Mouse (Mus musculus): ENCODE measurements around the gene Chchd2. TPM values are rescaled to one million over a fixed set of nuclear protein-coding genes. Genes with fewer than 3 reads are reported as not detected.
A peak's percentile ranks its signal among the peaks of the same experiment; 100 is the strongest.

Gene Chchd2
- total RNA-seq, 2 experiments from 2014 or later = 57.6 to 111 TPM

DNA sequence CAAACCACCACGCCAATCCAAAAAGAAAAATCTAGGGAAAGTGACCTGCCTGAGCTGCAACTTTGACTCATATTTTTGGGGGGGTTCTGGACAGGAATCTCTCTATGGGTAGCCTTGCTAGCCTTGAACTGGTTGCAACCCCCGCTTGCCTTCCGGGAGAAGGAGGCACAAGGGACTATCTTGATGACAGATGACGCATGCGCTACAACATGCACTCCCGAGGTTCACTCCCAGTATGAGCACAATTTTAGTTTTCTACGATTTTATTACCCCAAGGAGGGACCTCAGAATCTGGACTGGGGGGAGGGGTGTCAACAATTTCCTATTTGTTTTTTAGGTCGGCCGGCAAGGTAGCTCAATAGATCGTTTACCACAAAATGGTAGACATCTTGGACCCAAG is 999 bp downstream of the Chchd2 start:
- ATAC-seq (replicated peaks; ENCODE audit: low FRiP score, poor library complexity, severe bottlenecking) = no peak

DNA sequence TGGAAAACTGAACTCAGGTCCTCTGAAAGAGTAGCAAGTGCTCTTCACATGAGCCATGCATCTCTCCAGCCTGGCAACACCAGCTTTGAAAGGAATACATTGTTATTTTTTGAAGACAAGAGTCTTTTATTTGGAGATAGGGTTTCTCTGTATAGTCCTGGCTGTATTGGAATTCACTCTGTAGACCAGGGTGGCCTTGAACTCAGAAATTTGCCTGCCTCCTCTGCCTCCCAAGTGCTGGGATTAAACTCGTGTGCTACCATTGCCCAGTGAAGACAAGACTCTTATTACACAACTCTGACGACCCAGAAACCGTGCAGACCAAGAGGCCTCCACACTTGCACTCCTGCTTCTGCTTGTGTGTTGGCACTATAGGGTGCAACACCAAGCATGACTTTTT is 7.4 kb downstream of the Chchd2 start:
- no peak for ATAC-seq (replicated peaks; ENCODE audit: low FRiP score, poor library complexity, severe bottlenecking)

- 0 out of 2 replicates have a peak, but pooled peaks have one; percentile 32 for ATAC-seq (replicated peaks; ENCODE audit: low FRiP score, poor library complexity, severe bottlenecking)
Measured at GRCm38 (mm10) chr5:129878946-129879345, 8.3 kb downstream of the Chchd2 start.

DNA sequence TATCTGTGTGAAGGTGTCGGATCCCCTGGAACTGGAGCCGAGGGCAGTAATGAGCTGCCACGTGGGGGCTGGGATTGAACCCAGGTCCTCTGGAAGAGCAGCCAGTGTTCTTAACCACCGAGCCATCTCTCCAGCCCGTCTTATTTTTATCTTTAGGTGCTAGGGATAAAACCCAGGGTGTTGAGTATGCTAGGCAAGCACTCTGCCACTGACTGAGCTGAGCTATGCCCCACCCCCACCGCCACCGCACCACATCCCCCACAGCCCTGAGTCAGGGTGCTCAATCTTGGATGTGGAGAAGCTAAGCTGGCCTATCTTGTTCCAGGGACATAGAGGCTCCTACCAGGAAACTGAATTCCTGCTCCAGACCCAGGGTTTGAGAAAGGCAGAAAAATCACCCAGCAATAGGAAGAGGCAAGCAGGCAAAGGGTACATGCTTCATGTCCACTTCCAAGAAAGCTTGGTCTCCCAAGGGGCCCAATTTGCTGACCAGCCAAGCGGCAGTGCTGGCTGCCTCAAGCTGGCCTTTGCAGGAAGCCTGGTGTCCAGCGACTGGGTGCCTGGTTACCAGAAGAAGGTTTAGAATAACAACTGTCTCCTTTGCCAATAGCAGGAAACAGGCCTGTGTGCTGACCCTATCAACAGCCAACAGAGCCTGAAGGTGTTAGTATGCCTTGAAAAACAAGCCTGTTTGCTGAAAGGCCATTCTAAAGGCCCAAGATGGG is 9.4 kb downstream of the Chchd2 start:
- ATAC-seq (replicated peaks; ENCODE audit: low FRiP score, poor library complexity, severe bottlenecking) = no peak

DNA sequence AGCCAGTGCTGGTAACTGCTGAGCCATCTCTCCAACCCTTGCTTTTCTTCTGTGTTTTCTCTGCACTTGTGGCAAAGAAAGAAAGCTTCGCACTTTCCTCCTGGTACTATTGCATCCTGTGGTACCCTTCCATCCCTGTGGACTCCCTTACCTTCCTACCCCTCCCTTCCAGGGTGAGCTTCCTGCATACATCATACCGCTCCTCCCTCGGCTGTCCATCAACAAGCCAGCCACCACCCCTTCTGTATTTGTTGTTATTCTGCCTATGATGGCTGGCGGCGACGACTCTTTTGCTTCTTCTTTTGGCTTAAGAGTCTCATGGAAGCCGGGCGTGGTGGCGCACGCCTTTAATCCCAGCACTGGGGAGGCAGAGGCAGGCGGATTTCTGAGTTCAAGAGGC is 12.2 kb downstream of the Chchd2 start:
- ATAC-seq (replicated peaks; ENCODE audit: low FRiP score, poor library complexity, severe bottlenecking) = no peak

DNA sequence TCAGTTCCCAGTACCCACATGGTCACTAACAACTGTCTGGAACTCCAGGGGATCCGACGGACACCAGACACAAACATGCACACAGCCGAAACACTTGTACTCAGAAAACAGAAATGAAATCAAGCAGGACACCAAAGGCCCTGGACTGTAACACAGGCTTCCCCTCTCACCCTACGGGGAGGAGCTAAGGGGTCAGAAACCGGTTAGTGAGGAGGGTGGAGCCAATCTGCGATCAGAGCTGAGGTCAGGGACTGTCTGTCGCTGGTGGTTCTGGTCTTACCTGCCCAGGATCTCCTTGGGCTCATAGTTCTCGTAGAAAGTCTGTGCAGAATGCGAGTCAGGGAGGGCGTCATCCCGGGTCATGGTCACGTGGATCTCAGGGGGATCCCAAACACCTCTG is 13.3 kb downstream of the Chchd2 start:
- ATAC-seq (replicated peaks; ENCODE audit: low FRiP score, poor library complexity, severe bottlenecking) = no peak

- no peak for ATAC-seq (replicated peaks; ENCODE audit: low FRiP score, poor library complexity, severe bottlenecking)
Measured at GRCm38 (mm10) chr5:129871238-129871637, 16.0 kb downstream of the Chchd2 start.

DNA sequence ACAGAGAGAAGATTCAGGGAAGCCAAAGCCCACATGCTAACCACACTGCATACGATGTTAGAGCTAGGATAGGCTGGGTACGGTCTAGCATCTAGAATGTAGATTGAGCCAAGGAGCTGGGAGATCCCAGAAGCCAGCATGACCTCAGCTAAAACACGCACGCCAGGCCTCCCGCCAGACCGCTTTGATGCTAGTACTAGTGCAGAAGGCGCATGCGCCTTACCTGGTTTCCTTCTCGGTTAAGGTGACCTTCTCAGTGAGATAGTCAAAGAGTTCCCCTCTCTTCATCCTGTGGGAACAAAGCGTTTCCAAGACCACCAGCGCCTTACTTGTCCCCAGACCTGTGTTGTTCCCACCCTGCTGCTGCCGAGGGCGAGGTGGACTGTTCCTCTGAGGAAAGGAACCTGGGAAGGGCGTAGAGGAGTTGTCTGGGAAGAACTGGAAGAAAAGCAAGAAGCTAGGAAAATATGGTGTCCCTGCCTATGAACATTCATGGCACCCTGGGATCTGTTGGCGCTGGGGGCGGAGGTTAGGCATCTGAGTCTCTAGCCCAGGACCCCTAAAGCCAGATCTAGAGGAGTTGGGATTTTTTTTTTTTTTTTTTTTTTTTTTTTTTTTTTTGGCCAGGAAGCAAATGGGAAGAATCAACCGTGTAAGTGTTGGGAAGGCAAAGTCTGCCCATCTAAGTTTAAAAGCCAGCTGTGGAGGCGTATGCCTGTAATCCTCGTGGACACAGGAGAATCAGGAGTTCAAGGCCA is 17.9 kb downstream of the Chchd2 start:
- no peak for ATAC-seq (replicated peaks; ENCODE audit: low FRiP score, poor library complexity, severe bottlenecking)

GRCm38 (mm10) chr5:129865841-129866240 is 21.4 kb downstream of the Chchd2 start:
- no peak for ATAC-seq (replicated peaks; ENCODE audit: low FRiP score, poor library complexity, severe bottlenecking)

- ATAC-seq (replicated peaks; ENCODE audit: low FRiP score, poor library complexity, severe bottlenecking) = 0 out of 2 replicates have a peak, but pooled peaks have one; percentile 39
Measured at GRCm38 (mm10) chr5:129864467-129864866, 22.8 kb downstream of the Chchd2 start.

GRCm38 (mm10) chr5:129862325-129862724 is 24.9 kb downstream of the Chchd2 start:
- no peak for ATAC-seq (replicated peaks; ENCODE audit: low FRiP score, poor library complexity, severe bottlenecking)

DNA sequence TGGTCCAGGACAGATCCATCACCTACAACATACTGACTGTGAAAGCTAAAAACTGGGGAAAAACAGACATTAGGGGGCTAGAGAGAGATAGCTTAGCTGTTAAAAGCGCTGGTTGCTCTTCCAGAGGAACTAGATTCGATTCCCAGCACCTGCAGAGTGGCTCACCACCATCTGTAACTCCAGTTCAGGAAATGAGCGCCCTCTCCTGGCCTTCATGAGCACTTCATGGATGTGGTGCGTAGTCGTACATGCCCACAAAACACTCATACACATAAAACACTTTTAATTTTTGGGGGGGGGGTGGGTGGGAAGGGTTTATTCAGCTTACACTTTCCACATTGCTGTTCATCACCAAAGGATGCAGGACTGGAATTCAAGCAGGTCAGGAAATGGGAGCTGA is 30.9 kb downstream of the Chchd2 start:
- no peak for ATAC-seq (replicated peaks; ENCODE audit: low FRiP score, poor library complexity, severe bottlenecking)

- ATAC-seq (replicated peaks; ENCODE audit: low FRiP score, poor library complexity, severe bottlenecking) = no peak
Measured at GRCm38 (mm10) chr5:129855163-129855562, 32.1 kb downstream of the Chchd2 start.

- ATAC-seq (replicated peaks; ENCODE audit: low FRiP score, poor library complexity, severe bottlenecking) = no peak
Measured at GRCm38 (mm10) chr5:129847558-129847820, 39.8 kb downstream of the Chchd2 start.

GRCm38 (mm10) chr5:129846752-129847557 is 40.3 kb downstream of the Chchd2 start, which contains the start of gene Sumf2:
Gene Sumf2 (plus strand): TSS chr5:129846986.
- ATAC-seq (replicated peaks; ENCODE audit: low FRiP score, poor library complexity, severe bottlenecking) = peak; percentile 100

GRCm38 (mm10) chr5:129844848-129845247 is 42.4 kb downstream of the Chchd2 start:
- no peak for ATAC-seq (replicated peaks; ENCODE audit: low FRiP score, poor library complexity, severe bottlenecking)

Other genes with a start within 250 kb of the Chchd2 start
- gene Zfp11, start 217.4 kb downstream of the Chchd2 start, total RNA-seq (2015; ENCODE audit: low replicate concordance) = 1.3 TPM in 1 of 2 replicates, not detected in the other
- 0.08 and 0.26 TPM in 2 replicates for gene Zfp11, start 217.4 kb downstream of the Chchd2 start, total RNA-seq (2017; ENCODE audit: low replicate concordance)
- gene Sept14, start 179.0 kb downstream of the Chchd2 start, total RNA-seq (2015; ENCODE audit: low replicate concordance) = not detected in 2 replicates
- gene Sept14, start 179.0 kb downstream of the Chchd2 start, total RNA-seq (2017; ENCODE audit: low replicate concordance) = not detected in 2 replicates
- 54.9 and 95.9 TPM in 2 replicates for gene Mrps17, start 172.0 kb downstream of the Chchd2 start, total RNA-seq (2015; ENCODE audit: low replicate concordance)
- gene Mrps17, start 172.0 kb downstream of the Chchd2 start, total RNA-seq (2017; ENCODE audit: low replicate concordance) = 31.1 and 45.7 TPM in 2 replicates
- 9.7 and 13.8 TPM in 2 replicates for gene Nipsnap2, start 162.4 kb downstream of the Chchd2 start, total RNA-seq (2015; ENCODE audit: low replicate concordance)
- 1.7 and 14.9 TPM in 2 replicates for gene Nipsnap2, start 162.4 kb downstream of the Chchd2 start, total RNA-seq (2017; ENCODE audit: low replicate concordance)
- gene Psph, start 100.0 kb downstream of the Chchd2 start, total RNA-seq (2015; ENCODE audit: low replicate concordance) = 18.0 and 24.7 TPM in 2 replicates
- gene Psph, start 100.0 kb downstream of the Chchd2 start, total RNA-seq (2017; ENCODE audit: low replicate concordance) = 1.9 and 16.4 TPM in 2 replicates
- gene Sumf2, start 40.5 kb downstream of the Chchd2 start, total RNA-seq (2015; ENCODE audit: low replicate concordance) = 1.8 and 14.7 TPM in 2 replicates
- 6.7 TPM in 1 of 2 replicates, not detected in the other for gene Sumf2, start 40.5 kb downstream of the Chchd2 start, total RNA-seq (2017; ENCODE audit: low replicate concordance)
- gene Zbed5, start 8.3 kb upstream of the Chchd2 start, total RNA-seq (2015; ENCODE audit: low replicate concordance) = 3.4 TPM in 1 of 2 replicates, not detected in the other
- 0.51 TPM in 1 of 2 replicates, not detected in the other for gene Zbed5, start 8.3 kb upstream of the Chchd2 start, total RNA-seq (2017; ENCODE audit: low replicate concordance)
- gene Phkg1, start 11.1 kb upstream of the Chchd2 start, total RNA-seq (2015; ENCODE audit: low replicate concordance) = not detected in 2 replicates
- gene Phkg1, start 11.1 kb upstream of the Chchd2 start, total RNA-seq (2017; ENCODE audit: low replicate concordance) = 0.61 TPM in 1 of 2 replicates, not detected in the other
- not detected in 2 replicates for gene Nupr1l, start 21.1 kb upstream of the Chchd2 start, total RNA-seq (2015; ENCODE audit: low replicate concordance)
- 0.64 TPM in 1 of 2 replicates, not detected in the other for gene Nupr1l, start 21.1 kb upstream of the Chchd2 start, total RNA-seq (2017; ENCODE audit: low replicate concordance)
- gene Vkorc1l1, start 54.5 kb upstream of the Chchd2 start, total RNA-seq (2015; ENCODE audit: low replicate concordance) = 54.4 and 69.6 TPM in 2 replicates
- gene Vkorc1l1, start 54.5 kb upstream of the Chchd2 start, total RNA-seq (2017; ENCODE audit: low replicate concordance) = 37.9 and 60.2 TPM in 2 replicates
- 24.9 and 27.2 TPM in 2 replicates for gene Gusb, start 115.6 kb upstream of the Chchd2 start, total RNA-seq (2015; ENCODE audit: low replicate concordance)
- 5.4 and 15.1 TPM in 2 replicates for gene Gusb, start 115.6 kb upstream of the Chchd2 start, total RNA-seq (2017; ENCODE audit: low replicate concordance)
- 8.6 and 10.9 TPM in 2 replicates for gene Asl, start 141.8 kb upstream of the Chchd2 start, total RNA-seq (2015; ENCODE audit: low replicate concordance)
- gene Asl, start 141.8 kb upstream of the Chchd2 start, total RNA-seq (2017; ENCODE audit: low replicate concordance) = 1.8 TPM in 1 of 2 replicates, not detected in the other
- gene Crcp, start 141.8 kb upstream of the Chchd2 start, total RNA-seq (2015; ENCODE audit: low replicate concordance) = 15.1 and 31.4 TPM in 2 replicates
- 17.2 and 18.1 TPM in 2 replicates for gene Crcp, start 141.8 kb upstream of the Chchd2 start, total RNA-seq (2017; ENCODE audit: low replicate concordance)
- gene Tpst1, start 185.9 kb upstream of the Chchd2 start, total RNA-seq (2015; ENCODE audit: low replicate concordance) = 5.0 and 11.7 TPM in 2 replicates
- 4.5 and 9.1 TPM in 2 replicates for gene Tpst1, start 185.9 kb upstream of the Chchd2 start, total RNA-seq (2017; ENCODE audit: low replicate concordance)

Data from erythroid progenitor cell, adult 5-6 weeks (primary cell).